Mouse (Mus musculus) testis, adult 2 months (tissue): ENCODE measurements at regions not wholly inside any gene's neighbourhood (a gene's known extent, or its start where the extent isn't known, plus 50 kb on each side); places are given as distances from the start of the nearest gene placed in this dataset.

Experiments
- H3K27ac ChIP-seq: fragments of 200-500 bp; 2 replicates; pipeline ENCODE4 v1.5.1; 2012; ENCODE audit warnings: low read depth, low read length; ENCODE audit not compliant: control insufficient read depth, insufficient read depth
- H3K27me3 ChIP-seq: fragments of 200-500 bp; 2 replicates; pipeline ENCODE4 v1.6.1; 2012; ENCODE audit warnings: mild to moderate bottlenecking, low read length, moderate library complexity; ENCODE audit not compliant: control insufficient read depth, insufficient read depth
- H3K36me3 ChIP-seq: fragments of 200-500 bp; 2 replicates; pipeline ENCODE4 v1.6.1; 2012; ENCODE audit warnings: mild to moderate bottlenecking, low read length; ENCODE audit not compliant: control insufficient read depth, insufficient read depth
- H3K4me1 ChIP-seq: fragments of 200-500 bp; 2 replicates; pipeline ENCODE4 v1.6.1; 2012; ENCODE audit warnings: low read length; ENCODE audit not compliant: control insufficient read depth, insufficient read depth
- H3K4me3 ChIP-seq: fragments of 200-500 bp; 2 replicates; pipeline ENCODE4 v1.5.1; 2012; ENCODE audit warnings: low read depth, mild to moderate bottlenecking, low read length, moderate library complexity, mixed read lengths; ENCODE audit not compliant: control insufficient read depth
- CTCF ChIP-seq: fragments of 200-500 bp; IDR thresholded peaks from 2 replicates; pipeline ENCODE4 v1.5.1; 2012; ENCODE audit warnings: low read depth, mild to moderate bottlenecking, inconsistent platforms, low read length, moderate library complexity; ENCODE audit not compliant: control insufficient read depth, insufficient read depth, insufficient replicate concordance
- POLR2A ChIP-seq: fragments of 200-500 bp; IDR thresholded peaks from 2 replicates; pipeline ENCODE4 v1.6.1; 2012; ENCODE audit warnings: low read depth, mild to moderate bottlenecking, inconsistent platforms, low read length, moderate library complexity; ENCODE audit not compliant: control insufficient read depth

GRCm38 (mm10) chr4:47882076-47882475 is 162.9 kb upstream of the Nr4a3 start:
- no peak for TF ChIP-seq CTCF
- TF ChIP-seq POLR2A: no peak
- Histone ChIP-seq H3K4me3 (no peak overlapping the region), H3K27ac (no peak overlapping the region), H3K27me3 (no peaks in the 10 kb centered on the region), H3K4me1 (no peaks in the 10 kb centered on the region), H3K36me3 (no peaks in the 10 kb centered on the region)

- no peaks in the 10 kb centered on the region for H3K27me3 ChIP-seq
- H3K36me3 ChIP-seq: no peaks in the 10 kb centered on the region
- TF ChIP-seq CTCF: no peak
These were observed 145.4 kb upstream of the Nr4a3 start for GRCm38 (mm10) chr4:47899579-47899978.

GRCm38 (mm10) chr4:47902749-47903148 is 142.2 kb upstream of the Nr4a3 start:
- no peak overlapping the region for H3K4me3 ChIP-seq
- H3K27me3 ChIP-seq: no peaks in the 10 kb centered on the region
- H3K27ac ChIP-seq: no peak overlapping the region
- no peaks in the 10 kb centered on the region for H3K36me3 ChIP-seq
- peaks cover 5% of the 10 kb centered on the region for H3K4me1 ChIP-seq
- no peak for TF ChIP-seq POLR2A
- no peak for TF ChIP-seq CTCF

More at GRCm38 (mm10) chr4:47899579-47899978, 145.4 kb upstream of the Nr4a3 start:
- Histone ChIP-seq H3K27ac (no peak overlapping the region), H3K4me1 (peaks cover 5% of the 10 kb centered on the region), H3K4me3 (no peak overlapping the region)

- TF ChIP-seq POLR2A (no peak), CTCF (no peak)
- no peaks in the 10 kb centered on the region for H3K27me3 ChIP-seq
These were observed 132.7 kb upstream of the Nr4a3 start for GRCm38 (mm10) chr4:47912259-47912658.

GRCm38 (mm10) chr4:47919576-47919975 is 125.4 kb upstream of the Nr4a3 start:
- Histone ChIP-seq H3K4me1 (no peaks in the 10 kb centered on the region), H3K27ac (no peak overlapping the region), H3K4me3 (no peak overlapping the region), H3K27me3 (no peaks in the 10 kb centered on the region), H3K36me3 (no peaks in the 10 kb centered on the region)
- no peak for TF ChIP-seq POLR2A

More at GRCm38 (mm10) chr4:47912259-47912658, 132.7 kb upstream of the Nr4a3 start:
- Histone ChIP-seq H3K27ac (no peak overlapping the region), H3K36me3 (no peaks in the 10 kb centered on the region), H3K4me3 (no peak overlapping the region), H3K4me1 (no peaks in the 10 kb centered on the region)

GRCm38 (mm10) chr4:47931464-47931863 is 113.5 kb upstream of the Nr4a3 start:
- no peak overlapping the region for H3K4me3 ChIP-seq
- H3K27me3 ChIP-seq: no peaks in the 10 kb centered on the region
- no peaks in the 10 kb centered on the region for H3K36me3 ChIP-seq
- TF ChIP-seq POLR2A (no peak), CTCF (no peak)
- no peaks in the 10 kb centered on the region for H3K4me1 ChIP-seq
- H3K27ac ChIP-seq: no peak overlapping the region

- no peak for TF ChIP-seq CTCF
- TF ChIP-seq POLR2A: no peak
- Histone ChIP-seq H3K4me3 (no peak overlapping the region), H3K27me3 (no peaks in the 10 kb centered on the region), H3K36me3 (no peaks in the 10 kb centered on the region), H3K4me1 (no peaks in the 10 kb centered on the region), H3K27ac (no peak overlapping the region)
These were observed 111.4 kb upstream of the Nr4a3 start for GRCm38 (mm10) chr4:47933526-47933925.

GRCm38 (mm10) chr4:47935547-47935946 is 109.4 kb upstream of the Nr4a3 start:
- no peak for TF ChIP-seq POLR2A
- no peak for TF ChIP-seq CTCF
- Histone ChIP-seq H3K27ac (no peak overlapping the region), H3K27me3 (no peaks in the 10 kb centered on the region), H3K36me3 (no peaks in the 10 kb centered on the region), H3K4me1 (no peaks in the 10 kb centered on the region), H3K4me3 (no peak overlapping the region)
